Mouse (Mus musculus): Measurements from ENCODE around the gene Rgs8.

Rgs8 gene

DNA sequence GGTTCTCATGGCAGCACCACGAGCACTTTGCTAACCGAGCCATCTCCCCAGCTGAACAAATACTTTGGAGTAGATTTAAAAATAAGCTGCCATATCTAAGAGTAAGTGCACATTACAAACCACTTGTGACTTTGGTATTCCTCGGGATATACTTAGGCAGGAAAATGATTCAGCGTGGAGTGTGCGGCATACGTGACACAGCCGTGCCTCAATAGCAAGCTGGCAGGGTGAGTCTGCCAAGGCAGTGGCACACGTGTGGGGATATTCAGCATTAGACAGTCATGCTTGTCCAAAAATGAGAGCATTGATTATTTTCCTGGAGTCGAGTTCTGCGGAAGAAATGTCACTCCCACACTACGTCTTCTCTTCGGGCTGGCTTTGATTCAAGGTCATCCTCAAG lies 21.1 kb downstream of the Rgs8 start:
- peak; percentile 80 for DNase-seq (ENCODE audit: low read depth, low spot score)

DNA sequence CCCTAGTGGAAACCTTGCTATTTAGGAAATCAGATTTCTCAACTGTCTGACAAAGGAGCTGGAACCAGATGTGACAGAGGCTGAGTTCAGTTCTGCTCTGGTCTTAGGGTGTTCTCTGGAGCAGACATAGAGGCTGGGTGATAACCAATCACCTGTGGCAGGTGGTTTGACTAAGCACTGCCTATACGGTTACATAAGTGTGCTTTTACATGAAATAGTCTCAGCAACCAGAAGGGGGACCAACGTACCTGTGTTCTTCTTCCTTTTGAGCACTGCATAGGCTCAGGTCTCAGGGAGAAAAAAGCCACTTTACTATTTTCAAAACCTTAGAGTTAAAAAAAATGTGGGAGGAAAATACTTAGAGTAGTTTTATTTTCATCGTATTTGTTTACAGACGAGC lies 22.8 kb downstream of the Rgs8 start:
- peak; percentile 77 for DNase-seq (ENCODE audit: low read depth, low spot score)

DNA sequence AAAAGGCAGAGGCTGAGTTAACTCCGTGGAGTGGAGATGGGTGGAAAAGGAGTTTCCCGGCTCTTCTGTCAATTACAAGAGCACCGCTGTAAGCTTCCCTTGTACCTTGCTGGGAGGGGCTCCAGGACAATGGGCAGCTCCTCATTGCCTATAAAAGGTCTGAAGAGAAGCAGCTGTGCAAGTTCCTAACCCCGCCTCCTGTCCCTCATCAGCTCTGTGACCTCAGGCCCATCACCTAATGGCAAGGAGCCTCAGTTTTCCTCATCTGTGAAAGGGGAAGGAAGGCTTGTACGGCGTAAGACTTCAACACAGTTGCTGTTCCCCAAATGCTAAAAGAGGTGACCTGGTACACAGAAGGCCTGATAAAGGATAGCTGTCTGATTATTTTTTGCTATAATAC lies 24.8 kb downstream of the Rgs8 start:
- no peak for DNase-seq (ENCODE audit: low read depth, low spot score)

DNA sequence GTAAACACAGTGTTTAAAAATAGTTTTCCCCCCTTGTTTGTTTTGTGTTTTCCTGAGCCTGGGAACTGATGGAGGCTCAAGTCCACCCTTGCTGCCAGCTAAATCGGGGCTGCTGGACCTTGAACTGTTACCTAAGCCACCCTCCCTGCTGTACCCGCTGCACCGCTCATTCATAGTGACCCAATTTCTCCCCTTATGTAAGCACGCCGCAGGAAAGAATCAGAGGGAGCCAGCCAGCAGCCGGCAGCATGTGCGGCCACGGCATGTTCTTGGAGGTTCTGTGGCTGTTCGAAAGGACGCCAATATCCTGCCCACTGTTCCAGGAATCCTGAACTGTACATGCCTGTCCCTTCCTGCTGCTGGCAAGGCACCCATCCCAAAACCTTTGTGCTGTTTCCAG lies 26.3 kb downstream of the Rgs8 start:
- peak; percentile 99 for DNase-seq (ENCODE audit: low read depth, low spot score)

DNA sequence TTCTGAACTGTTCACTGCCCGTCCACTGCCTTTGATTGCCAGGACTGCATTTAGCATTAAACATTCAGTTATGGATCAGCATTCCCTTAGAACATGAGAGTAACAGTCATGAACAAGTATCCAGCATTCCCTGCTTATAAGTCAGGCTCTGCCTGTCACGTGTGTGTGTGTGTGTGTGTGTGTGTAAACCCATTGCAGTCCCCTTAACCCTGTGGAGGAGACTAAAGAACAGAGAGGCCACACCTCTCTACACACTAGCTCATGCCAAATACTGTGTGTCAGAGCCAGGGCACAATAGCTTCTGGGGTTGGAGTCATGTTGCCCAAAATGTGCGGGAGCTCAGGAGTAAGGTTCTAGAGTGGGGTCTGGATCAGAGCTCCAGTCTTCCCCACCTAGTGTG lies 26.8 kb downstream of the Rgs8 start:
- DNase-seq (ENCODE audit: low read depth, low spot score) = no peak

DNA sequence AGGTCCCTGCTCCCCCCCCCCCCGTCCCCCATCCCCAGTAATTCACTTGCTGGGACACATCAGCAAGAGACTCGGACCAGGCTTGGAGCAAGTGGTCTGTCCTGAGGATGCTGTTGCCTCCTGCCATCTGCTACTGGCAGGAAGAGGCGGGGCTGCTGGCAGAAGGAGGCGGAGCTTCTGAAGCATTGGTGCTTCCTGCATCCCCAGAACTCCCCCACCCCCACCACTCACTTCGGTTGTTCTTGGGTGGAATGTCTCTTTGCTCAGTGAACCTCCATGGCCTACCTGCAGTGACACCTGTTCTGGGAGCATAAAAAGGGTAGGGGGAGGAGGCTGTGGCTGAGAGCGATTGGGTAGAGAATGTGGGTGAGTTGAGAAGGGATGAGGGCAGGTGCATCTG lies 27.5 kb downstream of the Rgs8 start:
- DNase-seq (ENCODE audit: low read depth, low spot score) = no peak

DNA sequence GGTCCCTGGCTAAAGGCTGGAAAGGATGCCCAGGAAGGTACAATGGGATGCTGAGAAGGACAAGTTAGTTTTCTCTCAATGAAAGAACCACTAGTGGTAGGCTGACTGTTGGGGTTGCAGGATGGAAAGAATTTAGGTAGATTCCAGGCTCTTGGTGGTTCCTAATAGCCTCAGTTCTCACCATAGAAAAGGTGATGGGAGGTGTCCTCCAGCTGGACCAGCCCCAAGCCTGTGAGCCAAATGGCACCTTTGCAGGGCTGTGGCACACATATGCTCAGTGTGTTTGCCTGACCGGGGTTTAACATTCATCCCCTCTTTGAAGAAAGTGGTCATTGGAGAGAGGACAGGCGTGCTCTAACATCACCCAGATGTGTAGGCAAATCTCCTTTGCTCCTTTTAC lies 28.2 kb downstream of the Rgs8 start:
- DNase-seq (ENCODE audit: low read depth, low spot score) = peak; percentile 83

DNA sequence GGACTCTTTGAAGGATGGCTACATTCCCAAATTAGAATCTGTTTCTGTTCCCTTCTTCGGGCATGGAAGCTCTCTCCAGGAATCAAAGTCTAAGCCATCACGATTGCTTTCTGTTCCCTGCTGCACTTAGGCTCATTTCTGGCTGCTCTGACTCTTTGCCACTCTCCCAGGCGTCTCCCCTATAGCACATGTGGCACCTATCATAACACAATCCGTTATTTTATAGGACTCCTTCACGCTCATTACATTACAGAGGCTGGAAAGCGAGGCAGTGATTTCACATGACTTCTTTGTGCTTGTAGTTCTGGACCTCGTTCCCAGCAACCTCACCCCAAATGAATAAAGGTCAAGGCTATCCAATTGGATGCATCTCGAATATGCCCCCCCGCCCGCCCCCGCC lies 30.4 kb downstream of the Rgs8 start:
- DNase-seq (ENCODE audit: low read depth, low spot score) = no peak

DNA sequence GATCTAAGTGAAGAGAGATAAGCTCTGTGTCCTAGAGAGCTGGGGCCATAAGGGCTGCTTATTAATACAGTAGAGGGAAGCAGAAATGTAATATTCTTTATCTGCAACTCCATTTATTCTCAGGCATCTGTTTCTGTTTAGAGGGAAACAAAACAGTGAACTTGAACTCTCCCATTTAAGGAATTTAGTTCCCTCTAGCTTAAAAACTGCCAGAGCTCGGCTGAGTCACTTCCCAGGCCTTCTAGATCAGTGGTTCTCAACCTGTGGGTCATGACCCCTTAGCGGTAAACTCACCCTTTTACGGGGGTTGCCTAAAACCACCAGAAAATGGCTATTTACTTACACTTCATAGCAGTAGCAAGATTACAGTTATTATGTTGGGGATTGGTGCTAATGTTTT lies 32.8 kb downstream of the Rgs8 start:
- no peak for DNase-seq (ENCODE audit: low read depth, low spot score)

DNA sequence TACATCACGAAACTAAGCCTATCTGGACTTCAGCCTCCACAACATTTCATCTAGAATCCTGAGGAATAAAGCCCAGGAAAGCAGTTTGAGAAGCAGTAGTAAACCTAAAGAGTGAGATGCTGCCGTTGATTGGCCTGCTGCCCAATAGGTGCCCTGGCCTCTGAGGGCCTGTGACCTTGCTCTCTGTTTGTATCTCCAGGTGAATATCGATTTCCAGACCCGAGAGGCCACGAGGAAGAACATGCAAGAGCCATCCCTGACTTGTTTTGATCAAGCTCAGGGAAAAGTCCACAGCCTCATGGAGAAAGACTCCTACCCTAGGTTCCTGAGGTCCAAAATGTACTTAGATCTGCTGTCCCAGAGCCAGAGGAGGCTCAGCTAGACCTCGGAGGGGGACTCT lies 39.7 kb downstream of the Rgs8 start:
- DNase-seq (ENCODE audit: low read depth, low spot score) = no peak

DNA sequence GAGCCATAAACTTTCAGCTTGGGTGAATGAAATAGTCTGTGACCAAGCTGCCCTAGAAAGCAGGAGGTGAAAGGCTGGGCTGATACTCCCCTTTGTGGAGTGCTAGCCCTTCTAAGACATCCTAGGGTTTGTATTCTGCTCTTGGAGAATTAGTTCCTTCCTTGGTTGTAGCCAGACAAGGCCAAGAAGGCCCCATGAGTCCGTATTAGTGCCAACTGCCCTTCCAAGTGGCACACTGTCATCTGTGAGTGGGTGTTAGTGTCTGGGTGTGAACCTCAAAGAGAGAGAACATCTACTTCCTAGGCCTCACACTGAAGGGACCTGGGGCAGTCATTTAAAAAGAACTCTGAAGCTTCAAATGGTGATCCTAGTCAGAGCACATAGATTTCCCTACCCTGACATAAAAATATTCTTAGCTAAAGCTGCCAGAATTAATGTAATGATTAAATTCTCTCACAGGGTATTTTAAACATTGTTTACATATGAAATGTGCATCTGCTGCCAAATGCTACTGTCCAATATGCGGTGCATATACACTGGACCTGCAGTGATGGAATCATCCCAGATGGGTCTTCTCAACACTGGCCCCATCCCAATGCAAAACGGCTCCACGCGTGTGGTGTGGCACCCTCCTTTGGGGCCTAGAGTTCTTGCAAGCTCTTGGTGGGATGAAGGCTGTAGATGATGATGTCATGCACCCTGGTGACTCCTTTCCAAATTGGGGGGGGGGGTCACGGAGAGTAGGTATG lies 41.7 kb downstream of the Rgs8 start:
- no peak for DNase-seq (ENCODE audit: low read depth, low spot score)

DNA sequence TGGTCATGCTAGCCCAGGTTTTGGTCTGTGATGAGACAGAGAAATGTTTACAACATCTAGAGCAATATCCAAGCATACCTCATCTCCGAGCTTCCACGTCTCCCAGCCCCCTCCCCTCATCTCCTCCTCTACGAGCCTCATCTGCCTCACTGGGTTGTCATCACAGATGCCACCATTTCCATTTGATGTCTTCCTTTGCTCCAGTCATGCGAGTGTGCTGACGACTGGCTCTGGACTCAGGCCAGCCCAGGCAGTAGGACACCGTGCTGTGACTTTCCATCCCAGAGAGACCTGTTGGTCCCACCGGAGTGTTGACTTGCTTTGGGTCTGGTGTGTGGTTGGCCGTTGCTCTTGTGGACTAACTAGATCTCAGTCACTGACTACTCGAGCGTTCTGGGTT lies 42.6 kb downstream of the Rgs8 start:
- DNase-seq (ENCODE audit: low read depth, low spot score) = no peak

DNA sequence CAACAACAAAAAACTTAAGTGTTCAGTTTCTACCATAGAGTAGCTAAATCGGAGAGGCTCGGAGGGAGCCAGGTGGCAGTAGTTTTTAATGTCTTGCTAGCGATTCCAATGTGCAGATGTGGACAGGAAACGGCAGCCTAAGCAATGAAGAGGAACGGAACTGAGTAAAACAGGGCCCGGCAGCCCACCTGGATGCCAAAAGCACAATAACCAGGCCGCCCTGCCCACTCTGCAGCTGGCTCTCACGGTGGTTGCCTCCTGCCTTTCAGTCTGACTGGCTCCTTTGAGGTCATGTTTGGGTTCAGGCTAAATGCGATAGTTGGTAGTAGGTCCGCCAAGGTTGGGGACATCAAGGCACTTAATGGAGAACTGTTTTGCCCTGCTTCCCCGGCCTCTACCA lies 43.3 kb downstream of the Rgs8 start:
- DNase-seq (ENCODE audit: low read depth, low spot score) = no peak

DNA sequence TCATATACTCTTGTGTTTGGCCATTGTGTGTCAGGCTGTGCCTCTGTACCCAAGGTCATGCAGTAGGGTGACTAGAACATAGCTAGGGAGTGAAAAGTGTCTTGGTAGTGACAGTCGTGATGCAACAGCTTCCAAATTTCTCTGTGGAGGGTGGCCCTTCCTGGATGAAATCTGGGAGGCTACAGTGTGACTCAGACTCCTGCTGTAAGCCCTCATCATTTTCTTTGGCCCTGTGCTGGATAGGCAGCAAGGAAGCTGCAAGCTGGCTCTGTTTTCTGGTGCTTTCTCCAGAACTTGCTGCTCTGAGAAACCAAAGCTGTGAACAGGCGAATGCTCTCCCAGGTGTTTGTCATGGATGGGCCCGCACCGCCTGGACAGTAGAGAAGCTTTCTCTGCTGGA lies 43.7 kb downstream of the Rgs8 start:
- peak; percentile 72 for DNase-seq (ENCODE audit: low read depth, low spot score)

DNA sequence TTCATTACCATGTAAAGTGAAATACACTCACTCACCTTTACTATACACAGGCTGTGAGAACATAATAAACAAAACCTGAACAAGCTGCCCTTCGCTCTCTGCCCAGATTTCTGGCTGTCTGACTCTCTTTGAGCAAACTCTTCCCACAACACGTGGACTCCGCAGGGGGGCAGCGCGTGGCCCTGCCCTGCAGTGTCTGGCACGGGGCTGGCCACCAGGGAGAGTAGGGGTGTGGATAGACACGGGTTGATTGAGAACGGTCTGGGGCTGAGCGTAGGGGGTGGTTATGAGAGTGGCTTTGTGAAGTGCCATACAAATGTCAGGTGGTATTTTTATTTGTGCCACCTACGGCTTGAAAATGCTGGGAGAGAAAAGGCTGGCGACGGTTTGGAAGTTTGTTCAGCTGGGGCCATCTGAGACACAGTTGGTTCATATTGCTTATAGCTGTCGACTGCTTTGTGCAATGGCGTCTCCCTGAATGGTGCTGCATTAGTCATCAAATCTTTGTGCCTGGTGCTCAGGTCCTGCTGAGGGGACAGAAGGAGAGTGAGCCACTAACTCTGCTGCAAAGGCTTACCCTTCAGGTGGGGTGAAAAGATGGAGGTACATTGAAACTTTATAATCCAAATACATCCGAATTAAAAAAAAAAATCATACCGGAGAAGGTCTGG lies 44.9 kb downstream of the Rgs8 start:
- peak; percentile 78 for DNase-seq (ENCODE audit: low read depth, low spot score)

DNA sequence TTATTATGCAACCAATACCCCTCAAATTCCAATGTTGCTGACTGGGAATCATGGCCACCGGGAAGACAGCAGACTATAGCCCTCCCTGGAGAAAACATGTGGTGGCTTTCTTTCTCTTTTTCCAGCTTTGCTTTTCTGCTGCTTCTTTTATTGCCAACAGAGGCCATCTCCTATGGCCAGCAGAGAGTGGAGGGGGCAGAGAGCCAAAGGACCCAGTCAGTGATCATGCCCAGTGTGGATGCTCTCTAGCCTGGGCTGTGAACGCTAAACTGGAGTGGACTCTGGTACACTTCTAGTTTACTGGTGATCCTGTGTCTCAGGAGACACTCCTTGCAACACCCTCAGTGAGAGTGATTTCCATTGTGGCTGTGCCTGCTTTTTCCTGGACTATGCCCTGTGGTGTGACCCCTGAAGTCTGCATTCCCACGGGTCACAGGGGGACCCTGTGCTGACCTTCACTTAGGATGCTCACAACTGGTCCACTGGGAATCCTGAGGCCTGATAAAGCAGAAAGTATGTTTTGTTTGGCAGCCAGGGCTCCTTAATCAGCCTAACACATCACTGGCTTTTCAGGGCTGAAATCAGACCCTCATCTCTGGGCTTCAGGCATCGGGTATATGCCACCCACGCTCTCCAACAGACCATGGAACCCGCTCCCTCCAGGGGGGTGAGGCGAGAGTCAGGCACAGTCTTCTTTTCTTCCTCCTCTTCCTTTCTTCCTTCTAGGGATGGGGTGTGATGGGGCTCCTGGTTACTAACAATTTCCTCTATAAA lies 45.7 kb downstream of the Rgs8 start:
- DNase-seq (ENCODE audit: low read depth, low spot score) = no peak

DNA sequence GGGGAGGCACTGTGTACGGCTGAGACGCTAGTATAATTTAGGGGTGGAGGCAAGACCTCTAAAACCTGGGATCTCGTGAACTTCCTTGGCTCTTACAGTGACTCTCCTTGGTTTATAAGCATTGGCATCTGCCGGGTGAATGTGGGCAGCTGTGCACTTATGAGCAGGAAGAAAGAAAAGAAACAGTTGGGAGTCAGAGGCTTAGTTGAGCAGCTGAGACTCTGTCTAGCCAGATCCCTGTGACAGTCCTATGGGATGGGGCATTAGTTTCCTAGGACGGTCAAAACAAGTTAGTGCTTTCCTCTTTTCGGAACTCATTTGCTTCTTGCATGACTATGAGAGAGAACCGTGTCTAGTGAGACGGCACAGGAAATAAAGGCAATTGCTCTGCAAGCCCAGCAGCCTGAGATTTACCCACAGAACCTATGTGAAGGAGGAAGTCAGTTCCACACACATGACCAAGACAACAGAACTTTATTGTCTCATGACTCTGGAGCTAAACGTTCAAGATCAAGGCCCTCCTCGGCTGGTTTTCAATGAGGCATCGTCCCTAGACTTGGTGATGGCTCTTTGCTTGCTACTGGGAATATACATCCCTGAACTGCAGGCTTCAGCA lies 47.7 kb downstream of the Rgs8 start:
- no peak for DNase-seq (ENCODE audit: low read depth, low spot score)

DNA sequence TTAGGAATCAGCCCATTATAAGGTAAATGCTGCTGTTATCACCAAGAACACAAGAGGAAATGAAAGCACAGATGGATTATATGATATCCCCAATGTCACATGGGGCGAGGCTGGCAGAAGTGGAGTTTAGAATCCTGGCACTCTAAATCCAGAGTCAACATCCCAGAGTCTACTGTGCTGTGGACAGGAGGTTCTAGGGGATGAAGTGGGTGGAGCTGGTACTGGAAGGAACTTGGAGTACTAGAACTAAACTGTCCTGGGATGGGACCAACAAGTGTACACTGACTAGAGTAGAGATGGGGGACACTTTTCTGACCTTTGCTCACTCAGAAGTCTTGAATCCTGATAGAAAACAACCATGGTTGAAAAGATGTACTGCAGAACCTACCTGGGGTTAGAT lies 48.6 kb downstream of the Rgs8 start:
- DNase-seq (ENCODE audit: low read depth, low spot score) = no peak

DNA sequence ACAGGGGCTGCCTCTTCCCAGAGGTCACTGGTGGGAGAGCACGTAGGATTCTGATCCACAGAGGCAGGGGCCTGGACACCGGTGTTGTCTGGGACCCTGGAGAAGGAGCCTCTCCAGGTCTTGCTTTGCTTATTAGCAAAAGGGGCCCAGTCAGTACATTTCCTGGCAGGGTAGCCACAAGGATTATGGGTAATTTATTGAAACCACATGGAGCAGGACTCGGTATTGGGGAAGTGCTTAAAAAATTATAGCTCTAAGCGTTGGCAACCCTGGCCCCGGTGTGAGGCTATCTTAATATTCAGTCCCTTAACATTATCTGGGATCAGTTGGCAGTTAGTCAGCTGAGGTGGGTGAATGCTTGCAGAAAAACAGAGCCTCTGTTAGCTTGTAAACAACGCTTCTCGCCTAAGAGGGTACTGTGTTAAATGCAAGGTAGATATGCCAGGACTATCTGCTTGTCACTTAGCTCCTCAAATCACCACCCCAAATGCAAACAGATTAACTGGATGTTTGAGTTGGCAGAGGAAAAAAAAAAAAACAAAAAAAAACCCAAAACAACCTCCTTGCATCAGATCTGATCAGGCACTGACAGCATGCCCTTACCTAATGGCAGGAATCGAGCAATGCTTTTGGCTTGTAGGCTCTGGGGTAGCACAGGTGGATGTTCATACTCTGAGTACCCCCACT lies 49.5 kb downstream of the Rgs8 start:
- DNase-seq (ENCODE audit: low read depth, low spot score) = no peak

DNA sequence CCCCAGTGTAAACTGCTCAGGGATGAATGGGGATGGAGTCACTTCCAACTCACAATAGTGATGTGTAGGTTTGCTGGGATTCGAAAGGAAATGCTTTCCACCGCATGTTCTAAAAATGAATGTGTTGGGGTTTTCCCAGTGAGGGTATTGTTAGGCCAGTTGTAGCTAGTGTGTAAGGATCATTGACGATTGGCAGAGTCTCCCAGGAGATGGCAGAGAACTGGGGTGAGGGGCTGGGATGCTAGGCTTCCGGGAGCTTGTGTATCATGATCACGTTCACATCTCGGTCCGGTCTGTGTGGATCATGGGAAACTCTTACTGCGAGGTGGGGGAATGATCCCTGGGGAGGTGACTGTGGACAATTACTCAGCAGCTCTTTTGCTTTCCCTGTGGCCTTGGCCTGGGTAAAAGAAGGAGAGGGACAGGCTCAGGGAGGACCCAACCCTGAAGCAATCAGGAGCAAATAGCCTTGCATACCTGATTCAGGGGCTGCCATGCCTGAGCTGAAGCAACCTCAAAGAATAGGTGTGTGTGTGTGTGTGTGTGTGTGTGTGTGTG lies 50.1 kb downstream of the Rgs8 start:
- DNase-seq (ENCODE audit: low read depth, low spot score) = no peak

DNA sequence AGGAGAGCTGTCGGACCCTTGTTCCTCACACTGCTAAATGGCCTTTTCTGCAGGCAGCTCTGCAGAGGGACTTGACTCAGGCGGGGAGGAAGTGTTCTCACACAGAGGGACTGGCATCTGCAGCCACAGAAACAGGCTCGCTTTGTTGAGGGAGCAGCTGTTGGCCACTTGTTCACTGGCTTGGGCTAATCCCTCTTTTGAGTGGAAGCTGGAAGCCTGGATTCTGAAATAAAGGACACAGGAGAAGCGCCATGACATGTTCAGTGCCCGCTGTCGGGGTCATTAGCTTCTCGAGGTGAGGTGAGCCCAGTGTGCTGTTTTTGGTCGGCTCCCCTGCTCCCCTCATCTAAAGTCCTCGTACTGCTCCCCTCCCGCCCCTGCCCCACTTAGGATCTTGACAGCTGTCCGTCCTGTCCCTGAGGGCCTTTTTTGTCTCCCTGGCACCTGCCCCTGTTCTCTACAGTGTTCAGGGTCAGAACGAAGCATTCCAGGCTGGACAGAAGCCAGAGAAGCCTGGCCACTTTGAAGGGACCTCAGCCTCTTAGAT lies 50.7 kb downstream of the Rgs8 start:
- peak; percentile 71 for DNase-seq (ENCODE audit: low read depth, low spot score)
